Mouse (Mus musculus) hindbrain, embryonic 16.5 days (tissue): ENCODE data around the gene Tnfsf14. TPM values are rescaled to one million over a fixed set of nuclear protein-coding genes. Genes with fewer than 3 reads are reported as not detected.

Source experiments
- ATAC-seq: fragments of 200-750 bp; cut with Nextera tagmentation; 2 replicates; pipeline ENCODE4 v1.8.0; 2017; ENCODE audit warnings: moderate TSS enrichment, moderate library complexity
- H3K27ac ChIP-seq: fragments of 300-500 bp; sonication (generic); 2 replicates; pipeline ENCODE4 v1.5.1; 2014; ENCODE audit warnings: low read depth, mild to moderate bottlenecking, control low read depth, low read length, moderate library complexity
- H3K27me3 ChIP-seq: fragments of 300-500 bp; sonication (generic); replicated peaks from 2 replicates; pipeline ENCODE4 v1.6.1; 2014; ENCODE audit warnings: low read length; ENCODE audit not compliant: control insufficient read depth, insufficient read depth
- H3K36me3 ChIP-seq: fragments of 300-500 bp; sonication (generic); 2 replicates; pipeline ENCODE4 v1.6.1; 2014; ENCODE audit warnings: mild to moderate bottlenecking, low read length, moderate library complexity, mixed read lengths; ENCODE audit not compliant: control insufficient read depth, insufficient read depth
- H3K4me1 ChIP-seq: fragments of 300-500 bp; sonication (generic); 2 replicates; pipeline ENCODE4 v1.6.1; 2014; ENCODE audit warnings: low read depth, low read length; ENCODE audit not compliant: control insufficient read depth, insufficient read depth
- H3K4me2 ChIP-seq: fragments of 300-500 bp; sonication (generic); 2 replicates; pipeline ENCODE4 v1.6.1; 2014; ENCODE audit warnings: mild to moderate bottlenecking, low read length, control low read depth, moderate library complexity
- H3K4me3 ChIP-seq: fragments of 300-500 bp; sonication (generic); 2 replicates; pipeline ENCODE4 v1.5.1; 2014; ENCODE audit warnings: mild to moderate bottlenecking, low read length, control low read depth, moderate library complexity
- H3K9ac ChIP-seq: fragments of 300-500 bp; sonication (generic); 2 replicates; pipeline ENCODE4 v1.6.1; 2014; ENCODE audit warnings: low read depth, mild to moderate bottlenecking, control low read depth, low read length, moderate library complexity
- H3K9me3 ChIP-seq: fragments of 300-500 bp; sonication (generic); 2 replicates; pipeline ENCODE4 v1.6.1; 2014; ENCODE audit warnings: mild to moderate bottlenecking, low read length, moderate library complexity; ENCODE audit not compliant: control insufficient read depth
- WGBS: fragments of 180-500 bp; shearing (Covaris S2); extraction: QIAGEN DNeasy Blood & Tissue Kit; methylation state at CpG from one replicate; pipeline ENCODE4 v1.1.7; 2014; 5-methylcytosine and 5-hydroxymethylcytosine counted together
- polyA plus RNA-seq: library from polyadenylated mRNA; unstranded; fragments of >200 nt; fragmentation: Nextera tagmentation; extraction: Ambion mirVana; gene quantifications from 2 replicates; pipeline ENCODE4 v1.2.1, GENCODE M21; 2015

Gene Tnfsf14
- polyA plus RNA-seq = not detected in 2 replicates

- 88% methylated on average over 11 of the region's 11 CpGs for WGBS
- Histone ChIP-seq H3K27me3 (no peaks in the 10 kb centered on the region), H3K9ac (no peak within 1 kb of the TSS), H3K4me3 (no peak within 1 kb of the TSS), H3K9me3 (no peaks in the 10 kb centered on the region), H3K4me2 (no peak within 1 kb of the TSS), H3K4me1 (no peaks in the 10 kb centered on the region), H3K27ac (no peak within 1 kb of the TSS), H3K36me3 (no peaks in the 10 kb centered on the region)
- ATAC-seq = no peak
Observed at GRCm38 (mm10) chr17:57194041-57194507, at the start of gene Tnfsf14. Gene Tnfsf14 (minus strand): TSS chr17:57194177.

- ATAC-seq = no peak
- no peak overlapping the region for H3K27ac ChIP-seq
- H3K9ac ChIP-seq = no peak overlapping the region
- H3K27me3 ChIP-seq = no peaks in the 10 kb centered on the region
- no peak overlapping the region for H3K4me2 ChIP-seq
- peaks cover 20% of the 10 kb centered on the region for H3K36me3 ChIP-seq
- H3K4me3 ChIP-seq = no peak overlapping the region
- no peaks in the 10 kb centered on the region for H3K4me1 ChIP-seq
- WGBS = 92% methylated on average over 9 of the region's 9 CpGs
- H3K9me3 ChIP-seq = no peaks in the 10 kb centered on the region; the same call in 1 of the 2 replicates
Observed at GRCm38 (mm10) chr17:57237181-57237580, 43.2 kb upstream of the Tnfsf14 start.

GRCm38 (mm10) chr17:57235803-57236202 is 41.8 kb upstream of the Tnfsf14 start:
- ATAC-seq = no peak
- no peak overlapping the region for H3K27ac ChIP-seq

GRCm38 (mm10) chr17:57234254-57234928 is 40.4 kb upstream of the Tnfsf14 start:
- Histone ChIP-seq H3K4me2 (no peak overlapping the region), H3K9ac (no peak overlapping the region), H3K4me3 (no peak overlapping the region), H3K9me3 (no peaks in the 10 kb centered on the region), H3K27ac (no peak overlapping the region), H3K27me3 (no peaks in the 10 kb centered on the region), H3K4me1 (no peaks in the 10 kb centered on the region), H3K36me3 (peaks cover 14% of the 10 kb centered on the region)
- no peak for ATAC-seq
- WGBS = 80% methylated on average over 12 of the region's 12 CpGs

More at GRCm38 (mm10) chr17:57235803-57236202, 41.8 kb upstream of the Tnfsf14 start:
- no peaks in the 10 kb centered on the region for H3K9me3 ChIP-seq
- no peaks in the 10 kb centered on the region for H3K27me3 ChIP-seq
- 94% methylated on average over 5 of the region's 5 CpGs for WGBS
- no peaks in the 10 kb centered on the region for H3K4me1 ChIP-seq
- H3K9ac ChIP-seq = no peak overlapping the region
- no peak overlapping the region for H3K4me3 ChIP-seq
- H3K36me3 ChIP-seq = peaks cover 14% of the 10 kb centered on the region
- H3K4me2 ChIP-seq = no peak overlapping the region

- Histone ChIP-seq H3K4me1 (no peaks in the 10 kb centered on the region), H3K36me3 (peaks cover 13% of the 10 kb centered on the region), H3K4me3 (no peak overlapping the region), H3K4me2 (no peak overlapping the region), H3K9me3 (no peaks in the 10 kb centered on the region), H3K27ac (no peak overlapping the region), H3K27me3 (no peaks in the 10 kb centered on the region), H3K9ac (no peak overlapping the region)
- no peak for ATAC-seq
- WGBS = 50% methylated on average over 7 of the region's 7 CpGs
Observed at GRCm38 (mm10) chr17:57233038-57233437, 39.1 kb upstream of the Tnfsf14 start.

- H3K27ac ChIP-seq = no peak overlapping the region
- no peaks in the 10 kb centered on the region for H3K27me3 ChIP-seq
- no peak overlapping the region for H3K9ac ChIP-seq
- no peak for ATAC-seq
- 89% methylated on average over 1 of the region's 1 CpGs for WGBS
- H3K4me2 ChIP-seq = no peak overlapping the region
- H3K36me3 ChIP-seq = peaks cover 5% of the 10 kb centered on the region
- no peaks in the 10 kb centered on the region for H3K9me3 ChIP-seq
- H3K4me1 ChIP-seq = no peaks in the 10 kb centered on the region
- H3K4me3 ChIP-seq = no peak overlapping the region
Observed at GRCm38 (mm10) chr17:57232200-57232599, 38.2 kb upstream of the Tnfsf14 start.

GRCm38 (mm10) chr17:57231321-57231771 is 37.4 kb upstream of the Tnfsf14 start:
- no peak overlapping the region for H3K9ac ChIP-seq
- H3K4me2 ChIP-seq = no peak overlapping the region
- H3K4me1 ChIP-seq = no peaks in the 10 kb centered on the region
- H3K36me3 ChIP-seq = peaks cover 4% of the 10 kb centered on the region; the same call in 1 of the 2 replicates
- no peak overlapping the region for H3K4me3 ChIP-seq
- no peak overlapping the region for H3K27ac ChIP-seq
- no peaks in the 10 kb centered on the region for H3K27me3 ChIP-seq
- H3K9me3 ChIP-seq = no peaks in the 10 kb centered on the region
- peak; percentile 42; the same call in 1 of the 2 replicates for ATAC-seq

GRCm38 (mm10) chr17:57230728-57231125 is 36.8 kb upstream of the Tnfsf14 start:
- H3K4me2 ChIP-seq = no peak overlapping the region
- H3K9ac ChIP-seq = no peak overlapping the region
- 70% methylated on average over 5 of the region's 6 CpGs for WGBS
- no peak overlapping the region for H3K27ac ChIP-seq
- no peak overlapping the region for H3K4me3 ChIP-seq
- no peaks in the 10 kb centered on the region for H3K9me3 ChIP-seq
- H3K4me1 ChIP-seq = no peaks in the 10 kb centered on the region
- ATAC-seq = no peak
- no peaks in the 10 kb centered on the region; the same call in 1 of the 2 replicates for H3K36me3 ChIP-seq
- no peaks in the 10 kb centered on the region for H3K27me3 ChIP-seq

- Histone ChIP-seq H3K27ac (no peak overlapping the region), H3K4me3 (no peak overlapping the region), H3K4me1 (no peaks in the 10 kb centered on the region), H3K27me3 (no peaks in the 10 kb centered on the region), H3K9me3 (no peaks in the 10 kb centered on the region), H3K9ac (no peak overlapping the region), H3K4me2 (no peak overlapping the region), H3K36me3 (no peaks in the 10 kb centered on the region; the same call in 1 of the 2 replicates)
- WGBS = 75% methylated on average over 15 of the region's 15 CpGs
- ATAC-seq = no peak
Observed at GRCm38 (mm10) chr17:57229851-57230727, 36.1 kb upstream of the Tnfsf14 start.
